Mouse (Mus musculus) heart, postnatal 25 days (tissue): ENCODE results near the gene Pptc7. TPM values are rescaled to one million over a fixed set of nuclear protein-coding genes. Genes with fewer than 3 reads are reported as not detected.

Source experiments
- DNase-seq: peaks from one replicate; pipeline ENCODE4 v3.0.0; 2022; ENCODE audit warnings: low spot score
- intact Hi-C: fragments of 180-260 bp; cut with DNase I; formaldehyde crosslinking; loops from one replicate; pipeline ENCODE4 v1.15.1; 2025
- total RNA-seq, 2 experiments: library from RNA; stranded (reverse); gene quantifications; 2 replicates each; pipeline ENCODE4 v1.2.3; 2021

The Pptc7 gene
- total RNA-seq, 2 experiments from 2014 or later, result 91.3 to 93.5 TPM

DNA sequence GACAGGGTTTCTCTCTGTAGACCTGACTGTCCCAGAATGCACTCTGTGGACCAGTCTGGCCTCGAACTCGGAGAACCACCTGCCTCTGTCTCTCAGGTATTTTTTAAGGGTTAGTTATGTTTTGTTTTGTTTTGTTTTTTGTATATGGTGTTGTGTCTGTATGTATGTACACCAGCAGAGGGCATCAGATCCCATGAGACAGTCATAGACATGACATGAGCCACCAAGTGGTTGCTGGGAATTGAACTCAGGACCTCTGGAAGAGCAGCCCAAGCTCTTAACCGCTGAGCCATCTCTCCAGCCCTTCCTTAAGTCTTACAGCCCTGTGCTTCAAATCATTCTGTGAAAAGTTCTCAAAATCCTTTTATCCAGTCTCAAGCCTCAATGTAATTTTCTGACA is 19.0 kb upstream of the Pptc7 start:
- DNase-seq, result no peak
- intact Hi-C loops, result loop anchor here (5.0 to 10.0 kb wide), 2 partner anchors 127 to 360 kb away; partner anchors contain the start of gene Arpc3

DNA sequence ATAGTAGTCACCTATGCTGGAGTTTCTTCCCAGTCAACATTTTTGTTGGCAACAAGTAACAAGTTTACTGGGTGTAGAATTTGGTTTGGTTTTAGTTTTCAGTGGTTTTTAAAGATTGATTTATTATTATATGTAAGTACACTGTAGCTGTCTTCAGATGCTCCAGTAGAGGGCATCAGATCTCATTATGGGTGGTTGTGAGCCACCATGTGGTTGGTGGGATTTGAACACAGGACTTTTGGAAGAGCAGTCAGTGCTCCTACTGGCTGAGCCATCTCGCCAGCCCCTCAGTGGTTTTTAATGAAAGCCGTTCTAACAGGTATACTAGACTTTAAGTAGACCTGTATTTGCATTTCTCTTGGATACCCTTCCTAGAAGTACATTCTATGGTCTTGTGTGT is 18.2 kb upstream of the Pptc7 start:
- no peak for DNase-seq
- intact Hi-C loops, result loop anchor here (5.0 to 10.0 kb wide), 2 partner anchors 126 to 359 kb away; partner anchors contain the start of gene Arpc3

DNA sequence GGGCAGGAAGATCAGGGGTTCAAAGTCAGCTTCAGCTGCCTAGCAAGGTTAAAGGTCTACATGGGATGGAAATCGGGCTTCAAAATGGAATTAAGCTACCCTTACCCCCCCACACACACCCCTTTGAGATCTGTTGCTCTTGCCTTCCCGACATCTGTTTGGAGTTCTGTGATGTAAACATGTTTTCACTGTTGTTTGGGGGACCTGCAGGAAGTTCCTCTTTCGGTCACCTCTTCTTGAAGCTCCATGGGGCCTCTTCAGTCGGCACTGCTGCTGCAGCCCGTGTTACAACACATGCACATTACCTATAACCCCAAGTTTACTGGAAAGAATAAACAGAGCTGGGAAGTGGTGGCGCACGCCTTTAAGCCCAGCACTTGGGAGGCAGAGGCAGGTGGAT is 17.0 kb upstream of the Pptc7 start:
- DNase-seq, result no peak
- intact Hi-C loops, result loop anchor here (5.0 to 10.0 kb wide), 2 partner anchors 125 to 358 kb away; partner anchors contain the start of gene Arpc3

DNA sequence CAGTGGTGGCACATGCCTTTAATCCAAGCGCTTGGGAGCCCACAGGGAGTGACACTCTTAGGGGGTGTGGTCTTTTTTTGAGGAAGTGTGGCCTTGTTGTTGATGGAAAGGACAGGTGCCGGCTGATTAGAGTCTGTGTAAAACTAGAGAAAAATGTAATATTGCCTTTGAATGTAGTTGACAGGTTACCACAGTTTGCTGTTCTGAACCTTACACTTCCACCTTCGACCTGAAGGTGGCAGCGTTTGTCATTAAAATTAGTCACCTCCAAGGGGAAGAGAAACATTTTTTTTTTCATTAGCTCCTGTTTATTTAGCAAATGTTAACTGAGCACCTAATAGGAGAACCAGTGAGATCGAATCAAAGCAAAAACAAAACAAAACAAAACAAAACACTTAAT is 16.3 kb upstream of the Pptc7 start:
- DNase-seq, result no peak
- intact Hi-C loops, result loop anchor here (1.0 to 10.0 kb wide), 3 partner anchors 76 to 357 kb away; partner anchors contain the start of gene Arpc3

DNA sequence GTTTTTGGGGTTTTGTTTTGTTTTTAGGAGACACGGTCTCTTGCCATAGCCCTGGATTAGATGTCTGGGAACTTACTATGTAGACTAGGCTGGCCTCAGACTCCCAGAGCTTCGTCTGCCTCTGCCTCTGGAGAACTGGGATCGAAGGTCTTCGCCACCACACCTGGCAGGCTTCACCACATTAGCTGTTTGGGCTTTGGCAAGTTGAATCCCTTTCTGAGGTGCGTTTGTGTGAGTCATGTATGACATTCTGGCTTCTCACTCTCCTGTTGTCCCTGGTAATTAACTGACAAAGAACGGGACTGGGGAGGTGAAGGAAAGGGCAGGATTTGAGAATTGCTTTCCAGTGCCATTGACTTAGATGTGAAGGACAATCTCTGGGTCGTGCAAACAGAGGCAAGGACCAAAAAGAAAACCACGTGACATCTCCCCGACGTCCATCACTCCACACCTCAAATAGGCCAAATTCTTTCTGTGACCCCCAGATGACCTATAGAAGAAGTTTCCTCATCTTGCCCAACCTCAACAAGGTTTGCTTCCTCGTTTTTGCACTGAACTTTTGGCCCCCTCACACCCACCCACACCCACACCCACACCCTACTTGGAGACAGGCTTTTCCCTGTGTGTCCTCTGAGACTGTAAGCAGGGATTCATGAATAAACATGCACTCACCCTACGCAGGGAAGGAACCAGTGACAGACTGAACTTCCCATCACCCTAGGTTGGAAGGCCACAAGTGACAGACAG is 15.1 kb upstream of the Pptc7 start:
- DNase-seq, result no peak
- intact Hi-C loops, result loop anchor here (1.0 to 10.0 kb wide), 3 partner anchors 75 to 356 kb away; partner anchors contain the start of gene Arpc3

DNA sequence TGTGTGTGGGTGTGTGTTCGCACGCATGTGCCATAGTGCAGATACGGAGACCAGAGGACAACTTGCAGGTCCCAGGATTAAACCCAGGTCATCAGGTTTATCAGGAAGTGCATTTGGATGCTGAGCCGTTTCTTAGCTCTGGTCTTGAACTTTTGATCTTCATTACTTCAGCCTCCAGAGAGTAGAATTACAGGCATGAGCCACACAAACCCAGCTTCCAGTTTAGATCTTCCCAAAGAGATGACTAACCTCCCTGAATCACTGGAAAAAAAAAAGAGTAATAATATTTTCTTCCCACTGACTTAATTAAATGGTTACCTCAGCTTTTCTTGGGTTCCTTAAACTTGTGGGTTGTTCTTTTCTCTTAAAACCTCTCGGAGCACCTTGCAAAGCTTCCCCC is 11.3 kb upstream of the Pptc7 start:
- intact Hi-C loops, result no loop called here
- no peak for DNase-seq

DNA sequence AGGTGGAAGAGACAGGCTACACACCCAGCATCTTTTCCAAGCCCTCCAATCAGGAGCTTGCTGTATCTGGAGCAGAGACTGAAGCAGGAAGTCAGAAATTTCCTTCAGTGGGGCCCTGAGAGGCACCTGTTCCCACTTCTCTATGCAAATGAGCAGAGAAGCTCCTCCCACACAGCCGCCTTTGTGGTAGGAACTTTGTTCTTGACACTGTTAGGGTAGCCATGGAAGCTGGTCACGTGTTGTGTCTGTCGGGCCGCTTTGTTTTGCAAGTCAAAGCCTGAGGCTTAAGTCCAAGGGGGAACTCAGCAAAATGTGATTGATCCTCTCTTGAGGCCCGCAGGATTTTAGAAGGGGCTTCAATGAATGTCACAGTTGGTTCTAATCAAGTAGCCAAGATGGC is 9.4 kb upstream of the Pptc7 start:
- intact Hi-C loops, result no loop called here
- no peak for DNase-seq

DNA sequence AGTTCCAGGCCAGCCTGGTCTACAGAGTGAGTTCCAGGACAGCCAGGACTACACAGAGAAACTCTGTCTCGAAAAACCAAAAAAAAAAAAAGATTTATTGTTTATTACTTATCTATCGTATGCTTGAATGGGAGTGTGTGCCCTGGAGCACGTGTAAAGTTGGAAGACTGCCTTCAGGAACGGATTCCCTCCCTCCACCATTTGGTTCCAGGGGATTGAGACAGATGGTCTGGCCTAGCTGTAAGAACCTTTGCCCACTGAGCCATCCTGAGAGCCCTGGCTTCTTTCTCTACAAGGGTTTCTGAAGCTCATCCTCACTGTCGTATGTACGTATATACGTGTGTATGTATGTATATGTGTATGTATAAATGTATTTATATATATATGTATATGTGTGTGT is 5.2 kb upstream of the Pptc7 start:
- intact Hi-C loops, result no loop called here
- DNase-seq, result no peak

DNA sequence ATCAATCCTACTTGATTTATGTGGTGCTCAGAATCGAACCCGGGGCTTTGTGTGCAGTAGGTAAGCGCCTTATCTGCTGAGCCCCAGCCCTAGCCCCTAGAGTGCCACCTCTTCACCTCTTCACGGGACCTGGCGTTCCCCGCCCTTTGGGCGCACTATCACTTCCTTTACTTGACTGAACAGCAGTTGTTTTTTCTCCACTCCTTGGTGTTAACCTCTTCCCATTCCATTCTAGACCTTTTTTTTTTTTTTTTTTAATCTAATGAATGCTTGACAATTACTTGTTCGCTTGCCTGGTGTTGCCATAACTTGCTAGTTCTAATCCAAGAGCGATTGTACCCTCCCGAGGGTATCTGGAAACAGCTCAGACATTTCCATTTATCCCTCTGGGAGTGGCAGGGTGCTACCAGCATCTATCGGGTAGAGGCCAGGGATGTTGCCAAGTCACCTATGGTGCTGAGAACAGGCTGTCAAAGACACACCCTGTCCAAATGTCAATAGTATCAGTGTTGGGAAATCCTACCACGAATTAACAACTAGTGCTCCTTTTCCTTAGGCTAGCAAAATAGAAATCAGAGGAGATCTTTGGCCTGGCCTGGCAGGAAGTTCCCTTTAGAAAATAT is 4.3 kb upstream of the Pptc7 start:
- intact Hi-C loops, result no loop called here
- no peak for DNase-seq

DNA sequence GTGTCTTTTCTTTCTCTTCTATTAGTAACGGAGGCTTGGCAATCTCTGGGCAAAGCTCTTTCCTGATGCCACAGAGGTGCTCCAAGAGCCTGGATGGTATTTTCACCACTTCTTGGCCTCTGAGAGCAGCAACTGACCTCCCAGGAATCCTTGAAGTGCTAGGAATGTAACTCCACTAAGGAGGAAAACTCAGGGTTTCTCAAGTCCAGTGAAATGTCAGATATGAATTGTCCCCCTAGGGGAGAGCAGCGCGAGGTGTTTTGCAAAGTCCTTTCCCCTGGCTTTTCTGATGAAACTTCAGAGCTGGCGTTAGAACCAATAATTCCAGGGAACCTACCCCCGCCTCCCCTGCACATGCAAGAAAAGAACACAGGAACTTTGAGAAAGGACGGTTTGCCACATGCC is 3.7 kb upstream of the Pptc7 start:
- DNase-seq, result no peak
- intact Hi-C loops, result no loop called here

DNA sequence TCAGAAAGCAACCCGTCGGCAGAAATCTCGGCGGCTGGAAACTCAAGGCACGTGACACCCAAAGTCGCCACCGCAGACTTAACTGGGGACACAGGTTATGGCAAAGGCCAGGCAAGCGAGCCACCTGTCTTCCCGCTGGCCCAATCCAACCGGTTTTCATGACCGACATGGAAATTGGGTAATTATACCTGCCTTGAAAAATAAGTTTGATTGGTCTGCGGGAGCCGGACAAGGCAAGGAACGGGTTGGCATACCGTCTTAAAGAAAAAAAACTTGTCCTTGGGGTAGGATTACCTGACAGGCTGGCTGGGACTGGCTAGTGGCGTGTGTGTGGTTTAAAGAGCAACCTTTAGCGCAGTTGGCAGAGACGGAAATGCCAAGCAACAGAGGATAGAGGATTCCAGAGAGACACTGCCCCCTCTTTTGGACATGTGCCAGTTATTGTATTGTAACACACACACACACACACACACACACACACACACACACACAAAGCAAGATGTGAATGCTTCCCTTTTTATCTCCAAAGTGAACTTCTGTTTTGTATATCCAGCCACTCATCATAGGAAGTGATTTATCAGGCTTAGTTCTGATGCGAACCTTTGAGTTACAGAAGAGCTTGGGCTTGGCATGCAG is 3.2 kb upstream of the Pptc7 start:
- no peak for DNase-seq
- intact Hi-C loops, result no loop called here

DNA sequence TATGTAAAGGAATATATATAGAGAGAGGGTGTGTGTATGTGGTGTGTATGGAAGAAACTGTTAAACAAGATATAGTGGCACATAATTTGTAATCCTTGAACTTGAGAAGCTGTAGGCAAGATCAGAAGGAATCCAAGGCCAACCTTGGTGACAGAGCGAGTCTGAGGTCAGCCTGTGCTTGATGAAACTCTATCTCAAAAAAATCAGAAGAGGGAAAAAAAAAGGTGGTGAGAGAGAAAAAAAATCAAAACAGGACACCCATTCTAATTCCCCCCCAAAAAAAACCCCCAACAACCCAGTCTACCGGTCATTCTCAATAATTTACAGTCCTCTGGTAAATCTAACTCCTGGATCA is 360 bp upstream of the Pptc7 start:
- no peak for DNase-seq
- intact Hi-C loops, result no loop called here

DNA sequence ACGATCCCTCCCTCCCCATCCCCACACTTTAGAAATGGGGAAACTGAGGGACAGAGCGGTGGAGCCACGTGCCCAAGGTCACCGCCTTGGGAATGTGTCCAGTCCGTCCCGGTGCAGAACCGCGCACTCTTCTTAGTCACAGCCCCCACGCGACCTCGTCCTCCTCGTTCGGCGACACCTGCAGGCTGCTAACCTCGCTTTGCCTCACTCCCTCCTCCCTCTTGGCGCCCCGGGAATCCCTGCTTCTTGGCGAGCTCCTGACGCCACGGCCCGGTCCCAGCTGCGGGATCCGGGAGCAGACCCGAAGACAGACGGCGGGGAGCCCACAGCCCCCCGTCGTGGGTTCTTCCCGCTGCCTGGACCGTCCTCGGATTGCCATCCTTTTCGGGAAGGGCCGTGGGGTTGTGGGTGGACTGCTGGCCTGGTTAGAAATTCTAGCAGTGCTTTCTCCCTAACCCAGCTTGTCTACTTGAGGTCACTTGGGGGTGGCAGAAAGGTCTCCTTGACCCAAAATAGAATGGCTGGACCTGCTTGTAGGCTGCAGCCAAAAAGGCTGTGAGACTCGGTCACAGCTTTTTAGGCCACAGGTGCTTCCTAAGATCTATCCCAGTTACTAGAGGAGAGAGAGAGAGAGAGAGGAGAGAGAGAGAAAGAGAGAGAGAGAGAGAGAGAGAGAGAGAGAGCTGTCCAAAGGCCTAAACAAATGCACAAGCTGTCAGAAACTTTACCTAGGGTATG is 1.0 kb downstream of the Pptc7 start:
- intact Hi-C loops, result loop anchor here (5.0 kb wide), 1 partner anchor 37 kb away; no protein-coding TSS in a partner anchor
- DNase-seq, result no peak

DNA sequence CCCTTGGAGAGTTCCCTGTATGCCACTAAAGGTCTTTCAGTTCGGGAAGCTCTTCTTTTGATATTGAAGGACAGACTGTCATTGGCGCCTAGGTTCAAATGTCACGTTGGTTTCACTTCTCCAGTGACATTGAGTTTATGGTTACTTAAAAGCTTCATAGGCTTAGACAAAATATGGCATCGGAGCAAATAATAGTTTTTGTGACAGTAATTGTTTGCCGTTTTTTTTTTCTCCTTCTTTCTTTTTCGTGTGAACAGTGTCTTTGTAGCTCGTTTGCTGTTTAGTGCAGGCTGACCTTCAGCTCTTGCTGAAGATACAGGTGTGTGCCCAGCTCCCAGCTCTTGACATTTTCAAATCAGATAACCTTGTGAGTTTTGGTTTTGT is 1.6 kb downstream of the Pptc7 start:
- DNase-seq, result no peak
- intact Hi-C loops, result loop anchor here (5.0 kb wide), 1 partner anchor 37 kb away; no protein-coding TSS in a partner anchor

DNA sequence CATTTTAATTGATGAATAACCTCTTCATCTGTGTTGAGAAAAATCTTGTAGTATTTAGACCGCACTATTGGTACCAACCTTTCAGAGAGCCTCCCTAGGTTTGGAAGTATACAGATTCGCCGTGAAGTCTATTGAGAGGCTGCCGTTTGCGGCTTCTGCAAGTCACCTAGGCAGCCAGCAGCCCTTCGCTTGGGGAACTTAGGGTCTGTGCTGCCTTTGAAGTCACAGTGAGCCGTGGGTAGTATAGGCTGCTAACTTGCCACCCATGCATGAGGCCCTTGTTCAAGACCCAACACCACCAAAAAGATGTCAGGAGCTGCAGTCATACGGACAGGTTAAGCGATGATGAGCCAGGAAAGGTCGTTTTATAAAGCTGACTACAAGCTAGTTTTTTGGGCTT is 2.0 kb downstream of the Pptc7 start:
- no peak for DNase-seq

DNA sequence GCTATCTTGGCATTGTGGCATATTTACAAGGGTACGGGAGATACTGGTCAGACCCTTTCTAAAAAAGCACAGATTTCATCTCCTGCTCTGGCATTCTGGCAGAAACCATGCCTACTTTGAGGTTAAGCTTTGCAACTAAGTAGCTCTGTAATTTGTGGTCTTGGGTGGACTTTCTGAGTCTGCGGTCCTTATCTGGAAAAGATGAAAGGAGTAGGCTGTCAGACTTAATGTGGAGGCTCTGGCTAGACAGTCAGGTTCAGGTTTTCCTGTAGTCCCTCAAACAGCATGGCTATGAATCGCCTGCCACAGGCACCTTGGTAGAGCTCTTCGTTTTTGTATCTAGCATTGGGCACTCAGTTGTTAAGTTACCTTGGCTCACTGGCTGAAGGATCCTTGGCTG is 2.9 kb downstream of the Pptc7 start:
- intact Hi-C loops, result loop anchor here (5.0 kb wide), 1 partner anchor 35 kb away; no protein-coding TSS in a partner anchor
- DNase-seq, result no peak

More for the DNA sequence above, 2.0 kb downstream of the Pptc7 start:
- intact Hi-C loops, result loop anchor here (5.0 kb wide), 1 partner anchor 36 kb away; no protein-coding TSS in a partner anchor

DNA sequence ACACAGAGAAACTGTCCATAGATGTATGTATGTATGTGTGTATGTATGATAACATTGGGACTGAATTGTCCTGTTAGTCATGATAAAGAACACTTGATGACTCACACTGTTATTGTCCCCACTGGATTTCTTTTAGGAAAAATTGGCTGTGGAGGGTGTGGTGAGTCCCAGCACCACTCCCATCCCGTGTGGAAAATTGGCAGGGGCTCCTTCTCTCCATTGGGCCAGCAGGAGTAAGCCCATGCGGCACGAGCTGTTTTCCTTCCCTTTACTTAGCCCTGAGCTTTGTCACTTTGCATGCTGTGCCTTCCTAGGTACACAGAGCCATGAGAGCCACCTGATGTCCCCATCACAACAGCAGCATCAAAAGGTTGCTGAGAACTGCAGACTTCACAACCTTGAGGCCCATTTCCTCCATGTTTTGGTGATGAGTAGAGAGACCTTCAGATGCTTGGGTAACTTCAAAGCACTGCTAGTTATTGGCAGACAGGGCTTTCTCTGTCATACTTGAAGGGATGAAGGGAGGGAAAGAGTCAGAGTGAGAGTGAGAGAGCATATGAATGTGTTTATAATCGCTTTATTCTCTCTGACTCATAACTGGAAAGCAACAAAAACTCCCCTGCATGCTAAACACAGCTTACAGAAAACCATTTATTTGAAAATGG is 4.1 kb downstream of the Pptc7 start:
- DNase-seq, result peak; percentile 56

DNA sequence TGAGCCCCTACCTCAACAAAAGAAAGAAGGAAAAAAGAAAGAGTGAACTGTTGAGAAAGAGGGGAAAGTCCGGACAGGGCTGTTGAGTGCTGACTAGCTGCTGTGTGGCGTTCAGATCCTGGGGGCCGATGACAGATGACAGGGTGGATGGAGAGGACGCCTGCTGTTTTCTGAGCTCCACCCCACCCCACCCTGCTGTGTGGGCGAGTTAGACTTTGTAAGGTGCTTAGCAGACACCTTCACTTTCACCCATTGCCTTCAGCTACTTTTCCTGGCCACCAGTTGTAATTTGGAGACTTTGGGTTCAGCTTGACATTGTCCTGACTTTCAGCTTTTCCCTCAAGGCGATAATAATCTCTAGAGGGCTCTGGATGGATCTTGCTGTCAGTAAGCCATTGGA is 7.0 kb downstream of the Pptc7 start:
- intact Hi-C loops, result no loop called here

More for the DNA sequence above, 4.1 kb downstream of the Pptc7 start:
- intact Hi-C loops, result loop anchor here (5.0 kb wide), 1 partner anchor 34 kb away; no protein-coding TSS in a partner anchor

DNA sequence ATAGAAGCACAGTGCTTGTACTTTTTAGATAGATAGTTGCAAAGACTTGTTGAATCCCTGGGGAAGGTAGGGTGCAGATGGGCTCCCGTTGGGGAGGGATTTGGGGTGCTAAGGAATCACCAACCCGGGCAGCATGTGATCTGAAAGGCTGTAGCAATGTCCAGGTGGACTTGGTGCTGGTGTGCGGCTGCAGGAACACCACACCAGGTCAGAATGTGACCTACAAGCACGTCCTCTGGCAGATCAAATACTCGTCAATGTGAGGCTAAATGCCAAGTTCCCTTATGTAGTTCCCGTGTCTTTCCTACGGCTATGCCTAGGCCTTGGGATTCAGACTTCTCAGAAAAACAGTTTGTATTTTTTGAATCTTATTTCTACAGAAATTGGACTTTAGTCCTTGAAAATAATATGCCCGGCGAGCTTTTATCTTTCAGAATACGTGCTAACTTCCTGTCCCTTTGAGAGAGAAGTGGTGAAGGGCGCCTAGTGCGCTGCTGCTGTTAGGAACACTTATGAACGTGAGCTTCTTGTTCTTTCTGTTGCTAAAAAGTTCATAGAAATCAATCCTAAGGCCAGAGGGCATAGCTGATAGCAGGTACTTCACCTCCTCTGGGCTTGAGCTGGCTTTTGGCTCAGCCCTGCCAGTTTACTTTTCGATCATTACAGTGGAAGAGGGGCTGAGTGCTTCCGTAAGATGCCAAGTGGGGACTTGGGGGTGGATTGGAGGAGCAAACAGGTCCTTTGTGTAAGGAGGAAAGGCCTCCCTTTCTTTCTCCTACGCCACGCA is 7.6 kb downstream of the Pptc7 start:
- no peak for DNase-seq
- intact Hi-C loops, result no loop called here

More for the DNA sequence above, 7.0 kb downstream of the Pptc7 start:
- no peak for DNase-seq
